9 mouse cellular contexts compared by ENCODE assay signal in the genomic region with DNA sequence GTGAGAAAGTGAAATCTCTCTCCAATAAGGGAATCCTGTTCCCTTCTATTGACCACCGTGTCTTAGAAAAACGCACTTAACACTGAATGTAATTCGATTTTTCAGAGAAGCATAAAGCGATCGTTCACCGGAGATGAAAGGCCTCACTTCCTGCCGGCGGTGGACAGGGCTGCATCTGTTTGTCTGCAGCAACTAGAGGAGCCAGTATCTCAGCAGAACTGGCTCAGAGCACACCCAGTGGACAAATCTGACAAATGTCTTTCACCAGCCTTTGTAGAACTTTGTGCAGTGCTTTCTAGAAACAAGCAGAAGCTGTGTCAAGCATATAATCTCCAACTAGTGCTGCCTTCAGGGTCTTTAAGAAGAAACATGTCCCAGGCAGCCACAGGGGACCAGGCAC. TPM values are rescaled to one million over a fixed set of nuclear protein-coding genes. Genes with fewer than 3 reads are reported as not detected.
DNase-seq lines count a peak whose midpoint lies in the region; ATAC-seq lines count a peak whose summit lies in the region.
"Had no signal": no experiment of that assay in that cellular context is flagged by ENCODE, and none has a peak within 500 bp of the region (broad histone marks: within the 10 kb centered on the region; RNA-seq: fewer than 3 reads in every experiment).

No protein-coding gene starts in this region.

- peaks cover 4% of the 10 kb centered on the region; the same call in 1 of the 2 replicates for H3K27me3 ChIP-seq in forebrain, embryonic 12.5 days
- peaks cover 19% of the 10 kb centered on the region for H3K27me3 ChIP-seq in midbrain, embryonic 12.5 days
- H3K27me3 ChIP-seq: liver, embryonic 13.5 days had no signal

- no peak overlapping the region for H3K4me3 ChIP-seq in forebrain, embryonic 12.5 days (replicated peaks)
- H3K4me3 ChIP-seq in midbrain, embryonic 12.5 days = no peak overlapping the region
- H3K4me3 ChIP-seq: liver, embryonic 13.5 days had no signal

- peak; percentile 70; the same call in 1 of the 2 replicates for ATAC-seq in forebrain, embryonic 12.5 days (ENCODE audit: low FRiP score)
- no peak for ATAC-seq in midbrain, embryonic 12.5 days (ENCODE audit: low FRiP score, low read depth)
- ATAC-seq in erythroid progenitor cell, adult 5-6 weeks (replicated peaks; ENCODE audit: low FRiP score, poor library complexity, severe bottlenecking) = no peak

- H3K9me3 ChIP-seq in forebrain, embryonic 12.5 days = no peaks in the 10 kb centered on the region
- no peaks in the 10 kb centered on the region for H3K9me3 ChIP-seq in midbrain, embryonic 12.5 days
- H3K9me3 ChIP-seq: liver, embryonic 13.5 days had no signal

- H3K4me1 ChIP-seq in forebrain, embryonic 12.5 days = peaks cover 13% of the 10 kb centered on the region; the same call in 1 of the 2 replicates
- H3K4me1 ChIP-seq in midbrain, embryonic 12.5 days = peaks cover 14% of the 10 kb centered on the region
- H3K4me1 ChIP-seq: liver, embryonic 13.5 days had no signal

- 11% methylated on average over 8 of the region's 8 CpGs for WGBS in forebrain, embryonic 12.5 days
- 12% methylated on average over 8 of the region's 8 CpGs for WGBS in midbrain, embryonic 12.5 days

- H3K4me2 ChIP-seq in forebrain, embryonic 12.5 days = peak overlapping the region; percentile 13; the same call in 1 of the 2 replicates
- H3K4me2 ChIP-seq in midbrain, embryonic 12.5 days (replicated peaks) = peak overlapping the region; percentile 14; the same call in 1 of the 2 replicates
- H3K4me2 ChIP-seq: liver, embryonic 13.5 days had no signal

- no peaks in the 10 kb centered on the region for H3K36me3 ChIP-seq in forebrain, embryonic 12.5 days (replicated peaks)
- no peaks in the 10 kb centered on the region for H3K36me3 ChIP-seq in midbrain, embryonic 12.5 days
- H3K36me3 ChIP-seq: liver, embryonic 13.5 days had no signal

- DNase-seq in kidney, postnatal 4 days = peak; percentile 30 to 44
- no peak for DNase-seq in kidney, adult 18-20 months
- DNase-seq in R1 (ENCODE audit: low read depth, low spot score) = peak; percentile 46
- DNase-seq in natural killer cell, adult 2 months (ENCODE audit: low spot score in 2 of 2) = no peak
- no peak for DNase-seq in layer of hippocampus, adult 8-10 months (ENCODE audit: low spot score in 2 of 2)
- DNase-seq: liver, embryonic 13.5 days had no signal

- H3K9ac ChIP-seq in forebrain, embryonic 12.5 days = no peak overlapping the region
- no peak overlapping the region for H3K9ac ChIP-seq in midbrain, embryonic 12.5 days (replicated peaks)
- H3K9ac ChIP-seq: liver, embryonic 13.5 days had no signal

- H3K27ac ChIP-seq in forebrain, embryonic 12.5 days = 0 out of 2 replicates have a peak overlapping the region, but pooled peaks have one; percentile 15
- H3K27ac ChIP-seq in midbrain, embryonic 12.5 days (replicated peaks) = no peak overlapping the region; the same call in 1 of the 2 replicates
- H3K27ac ChIP-seq: liver, embryonic 13.5 days had no signal

RNA-seq across cellular contexts. Expression of a gene that starts 14.5 kb away (rescaled TPM):
- polyA plus RNA-seq in forebrain, embryonic 12.5 days (2016; fragmentation: Nextera tagmentation; extraction: Ambion mirVana) = 0.46 and 0.81 TPM in 2 replicates
- 1.2 and 1.3 TPM in 2 replicates for polyA plus RNA-seq in midbrain, embryonic 12.5 days (2016; fragmentation: Nextera tagmentation; extraction: Ambion mirVana)
- total RNA-seq in erythroid progenitor cell, adult 5-6 weeks (2015; ENCODE audit: low replicate concordance) = 2.9 and 3.8 TPM in 2 replicates
- total RNA-seq in erythroid progenitor cell, adult 5-6 weeks (2017; ENCODE audit: low replicate concordance) = 1.3 TPM in 1 of 2 replicates, not detected in the other
- total RNA-seq in layer of hippocampus, adult 8-10 months (2022) = 1 to 10 TPM in 2 of 4 experiments, under 1 TPM in 2; 0.45 to 1.4 (median 0.96) TPM

RNA-seq across cellular contexts. Expression of a gene that starts 42.0 kb away (rescaled TPM):
- polyA plus RNA-seq in forebrain, embryonic 12.5 days (2016; fragmentation: Nextera tagmentation; extraction: Ambion mirVana) = 27.0 and 31.9 TPM in 2 replicates
- 34.8 and 37.5 TPM in 2 replicates for polyA plus RNA-seq in midbrain, embryonic 12.5 days (2016; fragmentation: Nextera tagmentation; extraction: Ambion mirVana)
- total RNA-seq in erythroid progenitor cell, adult 5-6 weeks (2015; ENCODE audit: low replicate concordance) = 5.0 and 34.8 TPM in 2 replicates
- total RNA-seq in erythroid progenitor cell, adult 5-6 weeks (2017; ENCODE audit: low replicate concordance) = 3.2 and 8.5 TPM in 2 replicates
- total RNA-seq in layer of hippocampus, adult 8-10 months (2022) = 10 to 100 TPM; 24.0 to 31.6 (median 29.5) TPM

RNA-seq across cellular contexts. Expression of a gene that starts 42.0 kb away (rescaled TPM):
- 15.8 and 16.4 TPM in 2 replicates for polyA plus RNA-seq in forebrain, embryonic 12.5 days (2016; fragmentation: Nextera tagmentation; extraction: Ambion mirVana)
- polyA plus RNA-seq in midbrain, embryonic 12.5 days (2016; fragmentation: Nextera tagmentation; extraction: Ambion mirVana) = 17.5 and 19.8 TPM in 2 replicates
- 2.5 TPM in 1 of 2 replicates, not detected in the other for total RNA-seq in erythroid progenitor cell, adult 5-6 weeks (2015; ENCODE audit: low replicate concordance)
- 2.2 and 2.9 TPM in 2 replicates for total RNA-seq in erythroid progenitor cell, adult 5-6 weeks (2017; ENCODE audit: low replicate concordance)
- total RNA-seq in layer of hippocampus, adult 8-10 months (2022) = 10 to 100 TPM in 1 of 4 experiments, 1 to 10 TPM in 3; 8.0 to 11.0 (median 9.7) TPM

RNA-seq across cellular contexts. Expression of a gene that starts 54.0 kb away (rescaled TPM):
- not detected in 2 replicates for polyA plus RNA-seq in forebrain, embryonic 12.5 days (2016; fragmentation: Nextera tagmentation; extraction: Ambion mirVana)
- polyA plus RNA-seq in midbrain, embryonic 12.5 days (2016; fragmentation: Nextera tagmentation; extraction: Ambion mirVana) = not detected in 2 replicates
- total RNA-seq in erythroid progenitor cell, adult 5-6 weeks (2015; ENCODE audit: low replicate concordance) = not detected in 2 replicates
- not detected in 2 replicates for total RNA-seq in erythroid progenitor cell, adult 5-6 weeks (2017; ENCODE audit: low replicate concordance)
- total RNA-seq in layer of hippocampus, adult 8-10 months (2022) = not detected
- polyA plus RNA-seq: liver, embryonic 13.5 days had no signal

Comparison
In these comparisons a context has a peak if more than half of its experiments do, and no peak if none do; other contexts are left out.
1. DNase-seq: peak in kidney, postnatal 4 days (2 of 2) and R1 (single experiment); none in kidney, adult 18-20 months (single experiment), natural killer cell, adult 2 months (0 of 2) and layer of hippocampus, adult 8-10 months (0 of 2).